ENCODE assay signal across 8 mouse cellular contexts in genomic region chr17:29263840-29264633, GRCm38 (mm10). TPM values are rescaled to one million over a fixed set of nuclear protein-coding genes. Genes with fewer than 3 reads are reported as not detected.
DNase-seq lines count a peak whose midpoint lies in the region; ATAC-seq and TF ChIP-seq lines count a peak whose summit lies in the region.

Ppil1 (minus strand) TSS chr17:29264186.

- intact Hi-C loops in gastrocnemius, adult 2 months (cut with DNase I): loop anchor here (5.0 kb wide), 1 partner anchor 248 kb away; no protein-coding TSS in a partner anchor

- H3K9me3 ChIP-seq in hindbrain, postnatal 0 days (ENCODE audit: low read length): no peaks in the 10 kb centered on the region

- H3K36me3 ChIP-seq in hindbrain, postnatal 0 days (ENCODE audit: insufficient read depth, low read length): peaks cover 6% of the 10 kb centered on the region; the same call in 1 of the 2 replicates

- no peaks in the 10 kb centered on the region for H3K27me3 ChIP-seq in hindbrain, postnatal 0 days (ENCODE audit: insufficient read depth, low read length)

- peak; percentile 53 for ATAC-seq in activated CD4-positive, CD25-positive, alpha-beta regulatory T cell, adult 4 months
- peak; percentile 76 for ATAC-seq in hindbrain, postnatal 0 days
- ATAC-seq in megakaryocyte progenitor cell, adult 5-6 weeks (replicated peaks; ENCODE audit: poor library complexity): peak; percentile 56

- DNase-seq in cerebellum, postnatal 4 days (ENCODE audit: low spot score in 2 of 2): peak; percentile 40 to 81
- DNase-seq in gastrocnemius, adult 2 months: peak; percentile 88
- DNase-seq in hindbrain, postnatal 0 days (ENCODE audit: low spot score): peak; percentile 86
- peak; percentile 49 to 79 for DNase-seq in left cerebral cortex, adult 9 months (ENCODE audit: low spot score in 2 of 2)
- DNase-seq in right cerebral cortex, postnatal 14 days: peak; percentile 78
- DNase-seq in yolk sac, embryonic 10.5 days (ENCODE audit: low spot score): peak; percentile 91

- H3K9ac ChIP-seq in hindbrain, postnatal 0 days (replicated peaks; ENCODE audit: low read length): peak within 1 kb of the TSS; percentile 60

- H3K27ac ChIP-seq in gastrocnemius, adult 2 months: peak within 1 kb of the TSS; percentile 97
- H3K27ac ChIP-seq in hindbrain, postnatal 0 days: peak within 1 kb of the TSS; percentile 97

- peak within 1 kb of the TSS; percentile 90 for H3K4me3 ChIP-seq in gastrocnemius, adult 2 months
- H3K4me3 ChIP-seq in hindbrain, postnatal 0 days (ENCODE audit: low read length): peak within 1 kb of the TSS; percentile 56

- WGBS in hindbrain, postnatal 0 days: 8% methylated on average over 38 of the region's 38 CpGs

- peak within 1 kb of the TSS; percentile 65 for H3K4me2 ChIP-seq in hindbrain, postnatal 0 days (ENCODE audit: low read depth, low read length)

- no peak for TF ChIP-seq CTCF in gastrocnemius, adult 2 months (IDR thresholded peaks at IDR 0.05)
- TF ChIP-seq CTCF in hindbrain, postnatal 0 days (IDR thresholded peaks at IDR 0.05; ENCODE audit: low read depth): no peak

- H3K4me1 ChIP-seq in hindbrain, postnatal 0 days (ENCODE audit: insufficient read depth, low read length): peaks cover 3% of the 10 kb centered on the region; the same call in 1 of the 2 replicates

RNA-seq across cellular contexts. Expression of gene Ppil1, which starts in this region (rescaled TPM):
- 10 to 100 TPM; 53.8 to 82.0 TPM for polyA plus RNA-seq in activated CD4-positive, CD25-positive, alpha-beta regulatory T cell, adult 4 months (2017; shearing (Covaris generic))
- 1 to 10 TPM; 5.1 to 7.3 TPM for total RNA-seq in gastrocnemius, adult 2 months (2021)
- total RNA-seq in hindbrain, postnatal 0 days (2014; rRNA removed): 72.6 and 81.4 TPM in 2 replicates
- polyA plus RNA-seq in hindbrain, postnatal 0 days (2015; fragmentation: Nextera tagmentation; extraction: Ambion mirVana): 84.3 and 87.7 TPM in 2 replicates
- total RNA-seq in megakaryocyte progenitor cell, adult 5-6 weeks (2015): 67.3 and 73.9 TPM in 2 replicates
- total RNA-seq in megakaryocyte progenitor cell, adult 5-6 weeks (2017): 82.0 and 103 TPM in 2 replicates

Comparison
In these comparisons a context has a peak if more than half of its experiments do, and no peak if none do; other contexts are left out.
1. Peak in every context shown above with its lines: DNase-seq, ATAC-seq, H3K4me3 ChIP-seq and H3K27ac ChIP-seq.